Mouse (Mus musculus) liver, embryonic 14.5 days (tissue): ENCODE data around the gene Cox6a2. TPM values are rescaled to one million over a fixed set of nuclear protein-coding genes. Genes with fewer than 3 reads are reported as not detected.

ENCODE experiments used
- ATAC-seq: fragments of 200-750 bp; cut with Nextera tagmentation; 2 replicates; pipeline ENCODE4 v1.8.0; 2017; ENCODE audit warnings: moderate number of reproducible peaks, mild to moderate bottlenecking, moderate library complexity; ENCODE audit not compliant: insufficient read depth
- DNase-seq, 3 experiments: peaks; one replicate each; pipeline ENCODE4 v3.0.0-alpha.2; 2012 to 2013; ENCODE audit warnings: low read depth in 3 of 3, low spot score in 3 of 3
- H3K27ac ChIP-seq: fragments of 300-500 bp; sonication (generic); 2 replicates; pipeline ENCODE4 v1.5.1; 2014; ENCODE audit warnings: moderate library complexity, mild to moderate bottlenecking, control low read depth, inconsistent platforms
- H3K27me3 ChIP-seq: fragments of 300-500 bp; sonication (generic); 2 replicates; pipeline ENCODE4 v1.6.1; 2014; ENCODE audit warnings: mild to moderate bottlenecking, low read length, moderate library complexity; ENCODE audit not compliant: control insufficient read depth, insufficient read depth
- H3K36me3 ChIP-seq: fragments of 300-500 bp; sonication (generic); replicated peaks from 2 replicates; pipeline ENCODE4 v1.6.1; 2014; ENCODE audit warnings: low read depth; ENCODE audit not compliant: control insufficient read depth, insufficient read depth
- H3K4me1 ChIP-seq, 2 experiments: fragments of 200-500 bp in 1 of 2; fragments of 300-500 bp in 1 of 2; sonication (generic) in 1 of 2; replicated peaks; 2 replicates each; pipeline ENCODE4 v1.6.1; 2012 to 2014; ENCODE audit warnings: antibody characterized with exemption in 1 of 2, inconsistent platforms in 1 of 2, low read length in 1 of 2; ENCODE audit not compliant: control insufficient read depth in 2 of 2, insufficient read depth in 2 of 2
- H3K4me2 ChIP-seq: fragments of 300-500 bp; sonication (generic); 2 replicates; pipeline ENCODE4 v1.6.1; 2014; ENCODE audit warnings: low read depth, mild to moderate bottlenecking, control low read depth, moderate library complexity
- H3K4me3 ChIP-seq, 2 experiments: fragments of 200-500 bp in 1 of 2; fragments of 300-500 bp in 1 of 2; sonication (generic) in 1 of 2; 2 replicates each; pipeline ENCODE4 v1.5.1; 2012 to 2014; ENCODE audit warnings: low read depth in 2 of 2, low read length in 2 of 2, mild to moderate bottlenecking in 2 of 2, control low read depth in 1 of 2, inconsistent platforms in 1 of 2, moderate library complexity in 1 of 2; ENCODE audit not compliant: insufficient read depth in 1 of 2
- H3K9ac ChIP-seq: fragments of 300-500 bp; sonication (generic); replicated peaks from 2 replicates; pipeline ENCODE4 v1.6.1; 2014; ENCODE audit warnings: mild to moderate bottlenecking, control low read depth, moderate library complexity
- H3K9me3 ChIP-seq: fragments of 300-500 bp; sonication (generic); 2 replicates; pipeline ENCODE4 v1.6.1; 2016; ENCODE audit warnings: low read length, mixed read lengths; ENCODE audit not compliant: control insufficient read depth
- CTCF ChIP-seq: IDR thresholded peaks from 2 replicates; pipeline ENCODE4 v1.5.1; 2016; ENCODE audit warnings: antibody characterized with exemption, low read depth, control low read depth
- EP300 ChIP-seq: IDR thresholded peaks from 2 replicates; pipeline ENCODE4 v1.6.1; 2016; ENCODE audit warnings: antibody characterized with exemption, low read depth
- WGBS: fragments of 180-500 bp; shearing (Covaris S2); extraction: QIAGEN DNeasy Blood & Tissue Kit; methylation state at CpG from one replicate; pipeline ENCODE4 v1.1.7; 2014; ENCODE audit not compliant: insufficient replicate concordance; 5-methylcytosine and 5-hydroxymethylcytosine counted together
- polyA plus RNA-seq, 2 experiments: library from polyadenylated mRNA; depleted of rRNA in 1 of 2; stranded (reverse) in 1 of 2; unstranded in 1 of 2; fragments of >200 nt; fragmentation: Nextera tagmentation in 1 of 2; extraction: Ambion mirVana in 1 of 2; gene quantifications; 2 replicates each; pipeline versions ENCODE4 v1.2.1 to v1.2.3; 2012 to 2014

The Cox6a2 gene
- polyA plus RNA-seq, 2 experiments, result 0.37 to 0.76 TPM

- TF ChIP-seq EP300, result no peak
- TF ChIP-seq CTCF, result no peak
- Histone ChIP-seq H3K4me1 (no peaks in the 10 kb centered on the region), H3K4me3 (no peak overlapping the region), H3K9ac (no peak overlapping the region; the same call in 1 of the 2 replicates), H3K27ac (no peak overlapping the region), H3K9me3 (no peaks in the 10 kb centered on the region), H3K27me3 (no peaks in the 10 kb centered on the region), H3K4me2 (no peak overlapping the region), H3K36me3 (no peaks in the 10 kb centered on the region)
- WGBS, result 35% methylated on average over 4 of the region's 4 CpGs
- no peak for DNase-seq
- ATAC-seq, result no peak
Observed at GRCm38 (mm10) chr7:128219952-128220351, 13.8 kb upstream of the Cox6a2 start.

- no peak for DNase-seq
Observed at GRCm38 (mm10) chr7:128209826-128210225, 3.6 kb upstream of the Cox6a2 start.

GRCm38 (mm10) chr7:128208187-128208586 lies 2.0 kb upstream of the Cox6a2 start:
- Histone ChIP-seq H3K4me2 (no peak overlapping the region), H3K27me3 (no peaks in the 10 kb centered on the region), H3K27ac (no peak overlapping the region), H3K4me3 (no peak overlapping the region), H3K9me3 (no peaks in the 10 kb centered on the region), H3K36me3 (no peaks in the 10 kb centered on the region), H3K9ac (no peak overlapping the region), H3K4me1 (no peaks in the 10 kb centered on the region)
- DNase-seq (peak; percentile 14 to 32 (median 22)), ATAC-seq (no peak)
- WGBS, result 7% methylated on average over 4 of the region's 4 CpGs
- peak; percentile 89 for TF ChIP-seq CTCF
- TF ChIP-seq EP300, result no peak

More at GRCm38 (mm10) chr7:128209826-128210225, 3.6 kb upstream of the Cox6a2 start:
- no peak for ATAC-seq
- no peaks in the 10 kb centered on the region for H3K27me3 ChIP-seq
- H3K27ac ChIP-seq, result no peak overlapping the region
- H3K4me2 ChIP-seq, result no peak overlapping the region
- 44% methylated on average over 3 of the region's 3 CpGs for WGBS
- no peaks in the 10 kb centered on the region for H3K36me3 ChIP-seq
- H3K9me3 ChIP-seq, result no peaks in the 10 kb centered on the region
- TF ChIP-seq CTCF (no peak), EP300 (no peak)
- H3K4me1 ChIP-seq, result no peaks in the 10 kb centered on the region
- no peak overlapping the region for H3K9ac ChIP-seq
- no peak overlapping the region for H3K4me3 ChIP-seq

- Histone ChIP-seq H3K4me1 (no peaks in the 10 kb centered on the region), H3K4me3 (no peak overlapping the region), H3K4me2 (no peak overlapping the region), H3K27ac (no peak overlapping the region), H3K9me3 (no peaks in the 10 kb centered on the region), H3K9ac (no peak overlapping the region), H3K27me3 (no peaks in the 10 kb centered on the region), H3K36me3 (no peaks in the 10 kb centered on the region)
- WGBS, result 75% methylated on average over 18 of the region's 18 CpGs
- TF ChIP-seq EP300, result no peak
- no peak for TF ChIP-seq CTCF
- DNase-seq (no peak), ATAC-seq (no peak)
Observed at GRCm38 (mm10) chr7:128205695-128206094, 492 bp downstream of the Cox6a2 start.

GRCm38 (mm10) chr7:128204179-128204578 lies 2.0 kb downstream of the Cox6a2 start:
- Histone ChIP-seq H3K4me3 (no peak overlapping the region), H3K9me3 (no peaks in the 10 kb centered on the region), H3K4me1 (no peaks in the 10 kb centered on the region), H3K9ac (no peak overlapping the region), H3K27ac (no peak overlapping the region), H3K36me3 (no peaks in the 10 kb centered on the region), H3K27me3 (no peaks in the 10 kb centered on the region), H3K4me2 (no peak overlapping the region)
- ATAC-seq (no peak), DNase-seq (no peak)
- TF ChIP-seq EP300 (no peak), CTCF (no peak)
- 78% methylated on average over 8 of the region's 8 CpGs for WGBS
